ENCODE assay signal across 16 mouse cellular contexts in the genomic region with DNA sequence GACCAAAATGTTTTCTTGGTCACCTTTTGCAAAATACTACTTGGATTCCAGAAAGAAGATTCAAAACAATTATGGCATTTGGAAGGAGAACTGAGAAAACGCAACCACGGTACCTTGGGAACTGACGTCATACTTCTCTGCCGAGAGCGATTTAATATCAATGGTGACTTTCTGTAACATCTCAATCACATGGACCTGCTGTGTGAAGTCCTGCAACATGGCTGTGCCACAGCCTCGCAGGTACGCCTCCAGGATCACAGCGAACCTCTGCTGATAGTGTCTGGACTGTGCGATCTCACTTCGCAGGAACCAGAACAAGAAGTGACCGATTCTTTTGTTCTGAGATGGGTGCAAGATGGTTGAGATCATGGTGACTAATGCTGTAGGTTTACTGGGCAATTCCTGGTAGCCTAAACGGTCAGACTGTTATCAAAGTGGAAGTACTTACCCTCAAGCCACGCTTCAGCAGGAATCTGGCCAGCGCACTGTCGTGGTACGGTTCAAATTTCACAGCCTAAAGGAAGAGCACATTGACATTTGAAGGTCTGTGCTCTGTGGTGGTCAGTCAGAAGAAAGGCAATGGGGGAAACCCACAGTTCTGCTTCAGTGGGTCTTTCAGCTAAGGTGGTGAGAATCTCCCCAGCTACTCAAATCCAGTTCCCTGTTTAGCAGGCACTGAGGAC.
"Had no signal": no experiment of that assay in that cellular context is flagged by ENCODE, and none has a peak within 500 bp of the region (broad histone marks: within the 10 kb centered on the region; RNA-seq: fewer than 3 reads in every experiment).

No protein-coding gene starts in this region.

- H3K9ac ChIP-seq: limb, embryonic 12.5 days; liver, embryonic 14.5 days; midbrain, embryonic 12.5 days; stomach, embryonic 15.5 days had no signal

- H3K27ac ChIP-seq: limb, embryonic 12.5 days; liver, embryonic 14.5 days; midbrain, embryonic 12.5 days; stomach, embryonic 15.5 days had no signal

- H3K9me3 ChIP-seq: limb, embryonic 12.5 days; midbrain, embryonic 12.5 days; stomach, embryonic 15.5 days had no signal

- H3K4me3 ChIP-seq: limb, embryonic 12.5 days; midbrain, embryonic 12.5 days; stomach, embryonic 15.5 days had no signal

- DNase-seq: kidney, adult 8-10 months; layer of hippocampus, adult 9-11 months; liver; lung, adult 2 months; lung, postnatal 4 days; right cerebral cortex, adult 18-20 months; right cerebral cortex, postnatal 25 days; thymus, adult 2 months; thymus, postnatal 25 days had no signal

- H3K4me2 ChIP-seq: limb, embryonic 12.5 days; midbrain, embryonic 12.5 days; stomach, embryonic 15.5 days had no signal

- ATAC-seq: intestine, postnatal 0 days; lung, postnatal 0 days; midbrain, embryonic 16.5 days had no signal

- H3K36me3 ChIP-seq: limb, embryonic 12.5 days; midbrain, embryonic 12.5 days; stomach, embryonic 15.5 days had no signal

- H3K27me3 ChIP-seq: limb, embryonic 12.5 days; midbrain, embryonic 12.5 days; stomach, embryonic 15.5 days had no signal

- H3K4me1 ChIP-seq: limb, embryonic 12.5 days; stomach, embryonic 15.5 days had no signal
